Mouse (Mus musculus): ENCODE results near the gene Mab21l3.

DNA sequence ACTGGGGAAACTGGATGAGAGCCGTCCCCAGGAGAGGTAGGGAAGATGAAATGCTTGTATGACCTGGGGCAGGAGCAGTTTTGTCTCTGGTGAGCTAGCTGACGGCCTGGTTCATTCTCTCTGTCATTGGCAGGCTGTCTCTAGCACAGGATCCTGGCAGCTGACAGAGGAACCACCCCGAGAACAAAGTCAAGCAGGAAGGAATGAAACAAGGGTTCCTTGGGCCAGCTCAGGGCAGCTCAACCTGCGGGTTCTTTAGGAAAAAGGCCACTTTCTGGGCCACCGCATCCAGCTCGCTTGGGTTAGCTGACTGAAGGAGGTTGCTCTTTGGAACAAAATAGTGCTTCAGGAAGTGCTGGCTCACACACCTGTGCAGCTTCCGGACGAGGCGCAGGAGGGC is 34.0 kb downstream of the Mab21l3 start:
- TF ChIP-seq CTCF (conservative IDR thresholded peaks at IDR 0.05 in 1 of 2, IDR thresholded peaks at IDR 0.05 in 1 of 2; ENCODE audit: low read depth in 2 of 2, low read length in 2 of 2) (no peak), EP300 (IDR thresholded peaks at IDR 0.05; ENCODE audit: low read length) (no peak), JUND (conservative IDR thresholded peaks at IDR 0.05; ENCODE audit: low read depth, low read length) (no peak), ZC3H11A (IDR thresholded peaks at IDR 0.05; ENCODE audit: low read depth, low read length) (no peak), POLR2A (IDR thresholded peaks at IDR 0.05; ENCODE audit: low read depth, low read length) (no peak), UBTF (IDR thresholded peaks at IDR 0.05; ENCODE audit: low read depth, low read length) (no peak), NELFE (IDR thresholded peaks at IDR 0.05; ENCODE audit: low read depth, low read length) (no peak), USF1 (IDR thresholded peaks at IDR 0.05; ENCODE audit: low read depth, low read length) (no peak), E2F4 (IDR thresholded peaks at IDR 0.05; ENCODE audit: insufficient replicate concordance, low read depth, low read length) (no peak), MAX (IDR thresholded peaks at IDR 0.05; ENCODE audit: low read length) (no peak), HCFC1 (IDR thresholded peaks at IDR 0.05; ENCODE audit: low read depth, low read length) (no peak)

Data from CH12.LX (cell line).